Mouse (Mus musculus): ENCODE results near the gene B230217C12Rik. TPM values are rescaled to one million over a fixed set of nuclear protein-coding genes. Genes with fewer than 3 reads are reported as not detected.
A peak's percentile ranks its signal among the peaks of the same experiment; 100 is the strongest.

The B230217C12Rik gene
- polyA plus RNA-seq, 1 experiment from 2014 or later, result 3.4 TPM

GRCm38 (mm10) chr11:97813085-97813484 is 27.5 kb upstream of the B230217C12Rik start:
- H3K4me2 ChIP-seq (ENCODE audit: low read depth, low read length), result no peak overlapping the region
- no peaks in the 10 kb centered on the region for H3K9me3 ChIP-seq (ENCODE audit: control insufficient read depth, low read length)
- H3K9ac ChIP-seq (ENCODE audit: low read length), result no peak overlapping the region; the same call in 1 of the 2 replicates
- H3K27ac ChIP-seq (ENCODE audit: low read length), result peak overlapping the region; percentile 47
- H3K36me3 ChIP-seq (ENCODE audit: control insufficient read depth, insufficient read depth, low read length), result peaks cover 14% of the 10 kb centered on the region; the same call in 1 of the 2 replicates
- peaks cover 93% of the 10 kb centered on the region for H3K4me1 ChIP-seq (replicated peaks; ENCODE audit: control insufficient read depth, insufficient read depth, low read length)
- WGBS, result 30% methylated on average over 7 of the region's 7 CpGs
- no peaks in the 10 kb centered on the region for H3K27me3 ChIP-seq (ENCODE audit: control insufficient read depth, insufficient read depth, low read depth, low read length)
- H3K4me3 ChIP-seq (ENCODE audit: low read length), result no peak overlapping the region
- ATAC-seq (ENCODE audit: low read depth), result peak; percentile 18; the same call in 1 of the 2 replicates

- Histone ChIP-seq H3K4me1 (replicated peaks; ENCODE audit: control insufficient read depth, insufficient read depth, low read length) (peaks cover 93% of the 10 kb centered on the region), H3K27me3 (ENCODE audit: control insufficient read depth, insufficient read depth, low read depth, low read length) (no peaks in the 10 kb centered on the region), H3K4me3 (ENCODE audit: low read length) (no peak overlapping the region), H3K4me2 (ENCODE audit: low read depth, low read length) (no peak overlapping the region), H3K27ac (ENCODE audit: low read length) (peak overlapping the region; percentile 59), H3K36me3 (ENCODE audit: control insufficient read depth, insufficient read depth, low read length) (peaks cover 14% of the 10 kb centered on the region; the same call in 1 of the 2 replicates), H3K9ac (ENCODE audit: low read length) (no peak overlapping the region; the same call in 1 of the 2 replicates), H3K9me3 (ENCODE audit: control insufficient read depth, low read length) (no peaks in the 10 kb centered on the region)
- 52% methylated on average over 17 of the region's 17 CpGs for WGBS
- ATAC-seq (ENCODE audit: low read depth), result no peak
Observed at GRCm38 (mm10) chr11:97813746-97814515, 26.6 kb upstream of the B230217C12Rik start.

GRCm38 (mm10) chr11:97815736-97816135 is 24.8 kb upstream of the B230217C12Rik start:
- H3K9ac ChIP-seq (ENCODE audit: low read length), result peak overlapping the region; percentile 13; the same call in 1 of the 2 replicates
- H3K4me1 ChIP-seq (replicated peaks; ENCODE audit: control insufficient read depth, insufficient read depth, low read length), result peaks cover 79% of the 10 kb centered on the region
- no peak overlapping the region for H3K4me2 ChIP-seq (ENCODE audit: low read depth, low read length)
- no peak overlapping the region for H3K4me3 ChIP-seq (ENCODE audit: low read length)
- no peak for ATAC-seq (ENCODE audit: low read depth)
- no peaks in the 10 kb centered on the region for H3K9me3 ChIP-seq (ENCODE audit: control insufficient read depth, low read length)
- no peaks in the 10 kb centered on the region for H3K27me3 ChIP-seq (ENCODE audit: control insufficient read depth, insufficient read depth, low read depth, low read length)
- 67% methylated on average over 11 of the region's 11 CpGs for WGBS
- H3K36me3 ChIP-seq (ENCODE audit: control insufficient read depth, insufficient read depth, low read length), result peaks cover 14% of the 10 kb centered on the region; the same call in 1 of the 2 replicates
- H3K27ac ChIP-seq (ENCODE audit: low read length), result peak overlapping the region; percentile 55

GRCm38 (mm10) chr11:97816176-97816575 is 24.4 kb upstream of the B230217C12Rik start:
- Histone ChIP-seq H3K4me1 (replicated peaks; ENCODE audit: control insufficient read depth, insufficient read depth, low read length) (peaks cover 75% of the 10 kb centered on the region), H3K4me3 (ENCODE audit: low read length) (no peak overlapping the region), H3K27me3 (ENCODE audit: control insufficient read depth, insufficient read depth, low read depth, low read length) (no peaks in the 10 kb centered on the region), H3K36me3 (ENCODE audit: control insufficient read depth, insufficient read depth, low read length) (peaks cover 14% of the 10 kb centered on the region; the same call in 1 of the 2 replicates), H3K9me3 (ENCODE audit: control insufficient read depth, low read length) (no peaks in the 10 kb centered on the region), H3K9ac (ENCODE audit: low read length) (peak overlapping the region; percentile 13; the same call in 1 of the 2 replicates), H3K4me2 (ENCODE audit: low read depth, low read length) (no peak overlapping the region), H3K27ac (ENCODE audit: low read length) (peak overlapping the region; percentile 55)
- no peak for ATAC-seq (ENCODE audit: low read depth)
- WGBS, result 70% methylated on average over 5 of the region's 5 CpGs

GRCm38 (mm10) chr11:97816916-97817315 is 23.7 kb upstream of the B230217C12Rik start:
- ATAC-seq (ENCODE audit: low read depth), result no peak

GRCm38 (mm10) chr11:97817379-97817778 is 23.2 kb upstream of the B230217C12Rik start:
- H3K4me2 ChIP-seq (ENCODE audit: low read depth, low read length), result no peak overlapping the region
- no peaks in the 10 kb centered on the region for H3K27me3 ChIP-seq (ENCODE audit: control insufficient read depth, insufficient read depth, low read depth, low read length)
- H3K4me1 ChIP-seq (replicated peaks; ENCODE audit: control insufficient read depth, insufficient read depth, low read length), result peaks cover 63% of the 10 kb centered on the region
- peaks cover 16% of the 10 kb centered on the region; the same call in 1 of the 2 replicates for H3K36me3 ChIP-seq (ENCODE audit: control insufficient read depth, insufficient read depth, low read length)
- H3K9ac ChIP-seq (ENCODE audit: low read length), result no peak overlapping the region
- no peaks in the 10 kb centered on the region for H3K9me3 ChIP-seq (ENCODE audit: control insufficient read depth, low read length)
- 29% methylated on average over 5 of the region's 5 CpGs for whole genome bisulfite sequencing
- peak overlapping the region; percentile 55 for H3K27ac ChIP-seq (ENCODE audit: low read length)
- H3K4me3 ChIP-seq (ENCODE audit: low read length), result no peak overlapping the region
- ATAC-seq (ENCODE audit: low read depth), result no peak

More at GRCm38 (mm10) chr11:97816916-97817315, 23.7 kb upstream of the B230217C12Rik start:
- H3K4me3 ChIP-seq (ENCODE audit: low read length), result no peak overlapping the region
- H3K27me3 ChIP-seq (ENCODE audit: control insufficient read depth, insufficient read depth, low read depth, low read length), result no peaks in the 10 kb centered on the region
- H3K9me3 ChIP-seq (ENCODE audit: control insufficient read depth, low read length), result no peaks in the 10 kb centered on the region
- H3K4me2 ChIP-seq (ENCODE audit: low read depth, low read length), result no peak overlapping the region
- H3K36me3 ChIP-seq (ENCODE audit: control insufficient read depth, insufficient read depth, low read length), result peaks cover 16% of the 10 kb centered on the region; the same call in 1 of the 2 replicates
- peaks cover 68% of the 10 kb centered on the region for H3K4me1 ChIP-seq (replicated peaks; ENCODE audit: control insufficient read depth, insufficient read depth, low read length)
- H3K27ac ChIP-seq (ENCODE audit: low read length), result peak overlapping the region; percentile 80
- WGBS, result 38% methylated on average over 9 of the region's 9 CpGs
- peak overlapping the region; percentile 27; the same call in 1 of the 2 replicates for H3K9ac ChIP-seq (ENCODE audit: low read length)

- ATAC-seq (ENCODE audit: low read depth), result no peak
- Histone ChIP-seq H3K4me1 (replicated peaks; ENCODE audit: control insufficient read depth, insufficient read depth, low read length) (peaks cover 57% of the 10 kb centered on the region), H3K4me2 (ENCODE audit: low read depth, low read length) (peak overlapping the region; percentile 6; the same call in 1 of the 2 replicates), H3K9ac (ENCODE audit: low read length) (0 out of 2 replicates have a peak overlapping the region, but pooled peaks have one; percentile 13), H3K9me3 (ENCODE audit: control insufficient read depth, low read length) (no peaks in the 10 kb centered on the region), H3K27me3 (ENCODE audit: control insufficient read depth, insufficient read depth, low read depth, low read length) (no peaks in the 10 kb centered on the region), H3K4me3 (ENCODE audit: low read length) (no peak overlapping the region), H3K36me3 (ENCODE audit: control insufficient read depth, insufficient read depth, low read length) (peaks cover 18% of the 10 kb centered on the region), H3K27ac (ENCODE audit: low read length) (peak overlapping the region; percentile 90)
- 57% methylated on average over 6 of the region's 6 CpGs for WGBS
Observed at GRCm38 (mm10) chr11:97818003-97818402, 22.6 kb upstream of the B230217C12Rik start.

- ATAC-seq (ENCODE audit: low read depth), result peak; percentile 78
Observed at GRCm38 (mm10) chr11:97818571-97818970, 22.0 kb upstream of the B230217C12Rik start.

GRCm38 (mm10) chr11:97819102-97819501 is 21.5 kb upstream of the B230217C12Rik start:
- no peak overlapping the region; the same call in 1 of the 2 replicates for H3K9ac ChIP-seq (ENCODE audit: low read length)
- H3K4me3 ChIP-seq (ENCODE audit: low read length), result no peak overlapping the region
- H3K27ac ChIP-seq (ENCODE audit: low read length), result peak overlapping the region; percentile 90
- H3K36me3 ChIP-seq (ENCODE audit: control insufficient read depth, insufficient read depth, low read length), result peaks cover 18% of the 10 kb centered on the region
- H3K9me3 ChIP-seq (ENCODE audit: control insufficient read depth, low read length), result no peaks in the 10 kb centered on the region
- WGBS, result 40% methylated on average over 4 of the region's 4 CpGs
- H3K27me3 ChIP-seq (ENCODE audit: control insufficient read depth, insufficient read depth, low read depth, low read length), result no peaks in the 10 kb centered on the region
- peaks cover 46% of the 10 kb centered on the region for H3K4me1 ChIP-seq (replicated peaks; ENCODE audit: control insufficient read depth, insufficient read depth, low read length)
- no peak overlapping the region for H3K4me2 ChIP-seq (ENCODE audit: low read depth, low read length)
- no peak for ATAC-seq (ENCODE audit: low read depth)

More at GRCm38 (mm10) chr11:97818571-97818970, 22.0 kb upstream of the B230217C12Rik start:
- peak overlapping the region; percentile 90 for H3K27ac ChIP-seq (ENCODE audit: low read length)
- H3K9me3 ChIP-seq (ENCODE audit: control insufficient read depth, low read length), result no peaks in the 10 kb centered on the region
- no peaks in the 10 kb centered on the region for H3K27me3 ChIP-seq (ENCODE audit: control insufficient read depth, insufficient read depth, low read depth, low read length)
- WGBS, result 6% methylated on average over 4 of the region's 4 CpGs
- H3K9ac ChIP-seq (ENCODE audit: low read length), result peak overlapping the region; percentile 49
- H3K4me1 ChIP-seq (replicated peaks; ENCODE audit: control insufficient read depth, insufficient read depth, low read length), result peaks cover 51% of the 10 kb centered on the region
- H3K4me3 ChIP-seq (ENCODE audit: low read length), result no peak overlapping the region
- peaks cover 18% of the 10 kb centered on the region for H3K36me3 ChIP-seq (ENCODE audit: control insufficient read depth, insufficient read depth, low read length)
- H3K4me2 ChIP-seq (ENCODE audit: low read depth, low read length), result peak overlapping the region; percentile 6; the same call in 1 of the 2 replicates

Data from lung, embryonic 16.5 days (tissue).